Mouse (Mus musculus): ENCODE measurements at regions not wholly inside any gene's neighbourhood (a gene's known extent, or its start where the extent isn't known, plus 50 kb on each side); places are given as distances from the start of the nearest gene placed in this dataset.

GRCm38 (mm10) chr13:59393231-59393938 lies 191.6 kb downstream of the Agtpbp1 start:
- ATAC-seq (replicated peaks in 1 of 2; ENCODE audit: insufficient read depth in 1 of 2, low FRiP score in 2 of 2, low TSS enrichment in 1 of 2, low read depth in 1 of 2, poor library complexity in 2 of 2, severe bottlenecking in 2 of 2) = no peak

- no peak for ATAC-seq (replicated peaks in 1 of 2; ENCODE audit: insufficient read depth in 1 of 2, low FRiP score in 2 of 2, low TSS enrichment in 1 of 2, low read depth in 1 of 2, poor library complexity in 2 of 2, severe bottlenecking in 2 of 2)
Observed at GRCm38 (mm10) chr13:59392828-59393227, 192.2 kb downstream of the Agtpbp1 start.

GRCm38 (mm10) chr13:59387627-59388325 lies 197.3 kb downstream of the Agtpbp1 start:
- no peak for ATAC-seq (replicated peaks in 1 of 2; ENCODE audit: insufficient read depth in 1 of 2, low FRiP score in 2 of 2, low TSS enrichment in 1 of 2, low read depth in 1 of 2, poor library complexity in 2 of 2, severe bottlenecking in 2 of 2)

GRCm38 (mm10) chr13:59386935-59387540 lies 198.0 kb downstream of the Agtpbp1 start:
- ATAC-seq (replicated peaks in 1 of 2; ENCODE audit: insufficient read depth in 1 of 2, low FRiP score in 2 of 2, low TSS enrichment in 1 of 2, low read depth in 1 of 2, poor library complexity in 2 of 2, severe bottlenecking in 2 of 2) = no peak

- ATAC-seq (replicated peaks in 1 of 2; ENCODE audit: insufficient read depth in 1 of 2, low FRiP score in 2 of 2, low TSS enrichment in 1 of 2, low read depth in 1 of 2, poor library complexity in 2 of 2, severe bottlenecking in 2 of 2) = no peak
Observed at GRCm38 (mm10) chr13:59385824-59386223, 199.2 kb downstream of the Agtpbp1 start.

GRCm38 (mm10) chr13:59370141-59370816 lies 214.7 kb downstream of the Agtpbp1 start:
- no peak for ATAC-seq (replicated peaks in 1 of 2; ENCODE audit: insufficient read depth in 1 of 2, low FRiP score in 2 of 2, low TSS enrichment in 1 of 2, low read depth in 1 of 2, poor library complexity in 2 of 2, severe bottlenecking in 2 of 2)

- no peak for ATAC-seq (replicated peaks in 1 of 2; ENCODE audit: insufficient read depth in 1 of 2, low FRiP score in 2 of 2, low TSS enrichment in 1 of 2, low read depth in 1 of 2, poor library complexity in 2 of 2, severe bottlenecking in 2 of 2)
Observed at GRCm38 (mm10) chr13:59368550-59369449, 216.2 kb downstream of the Agtpbp1 start.

GRCm38 (mm10) chr13:59365460-59365859 lies 219.6 kb downstream of the Agtpbp1 start:
- ATAC-seq (replicated peaks in 1 of 2; ENCODE audit: insufficient read depth in 1 of 2, low FRiP score in 2 of 2, low TSS enrichment in 1 of 2, low read depth in 1 of 2, poor library complexity in 2 of 2, severe bottlenecking in 2 of 2) = peak; percentile 69 to 73; a peak in 3 of 4 replicates

- ATAC-seq (replicated peaks in 1 of 2; ENCODE audit: insufficient read depth in 1 of 2, low FRiP score in 2 of 2, low TSS enrichment in 1 of 2, low read depth in 1 of 2, poor library complexity in 2 of 2, severe bottlenecking in 2 of 2) = no peak
Observed at GRCm38 (mm10) chr13:59363428-59363827, 221.6 kb downstream of the Agtpbp1 start.

- ATAC-seq (replicated peaks in 1 of 2; ENCODE audit: insufficient read depth in 1 of 2, low FRiP score in 2 of 2, low TSS enrichment in 1 of 2, low read depth in 1 of 2, poor library complexity in 2 of 2, severe bottlenecking in 2 of 2) = no peak
Observed at GRCm38 (mm10) chr13:59361323-59361722, 223.7 kb downstream of the Agtpbp1 start.

GRCm38 (mm10) chr13:59360026-59360425 lies 225.0 kb downstream of the Agtpbp1 start:
- ATAC-seq (replicated peaks in 1 of 2; ENCODE audit: insufficient read depth in 1 of 2, low FRiP score in 2 of 2, low TSS enrichment in 1 of 2, low read depth in 1 of 2, poor library complexity in 2 of 2, severe bottlenecking in 2 of 2) = peak; percentile 26 to 47; a peak in 1 of 4 replicates

GRCm38 (mm10) chr13:59358421-59358820 lies 226.6 kb downstream of the Agtpbp1 start:
- no peak for ATAC-seq (replicated peaks in 1 of 2; ENCODE audit: insufficient read depth in 1 of 2, low FRiP score in 2 of 2, low TSS enrichment in 1 of 2, low read depth in 1 of 2, poor library complexity in 2 of 2, severe bottlenecking in 2 of 2)

- no peak for ATAC-seq (replicated peaks in 1 of 2; ENCODE audit: insufficient read depth in 1 of 2, low FRiP score in 2 of 2, low TSS enrichment in 1 of 2, low read depth in 1 of 2, poor library complexity in 2 of 2, severe bottlenecking in 2 of 2)
Observed at GRCm38 (mm10) chr13:59351461-59351860, 233.6 kb downstream of the Agtpbp1 start.

GRCm38 (mm10) chr13:59350613-59351150 lies 234.3 kb downstream of the Agtpbp1 start:
- no peak for ATAC-seq (replicated peaks in 1 of 2; ENCODE audit: insufficient read depth in 1 of 2, low FRiP score in 2 of 2, low TSS enrichment in 1 of 2, low read depth in 1 of 2, poor library complexity in 2 of 2, severe bottlenecking in 2 of 2)

- ATAC-seq (replicated peaks in 1 of 2; ENCODE audit: insufficient read depth in 1 of 2, low FRiP score in 2 of 2, low TSS enrichment in 1 of 2, low read depth in 1 of 2, poor library complexity in 2 of 2, severe bottlenecking in 2 of 2) = no peak
Observed at GRCm38 (mm10) chr13:59348510-59348909, 236.5 kb downstream of the Agtpbp1 start.

GRCm38 (mm10) chr13:59341871-59342270 lies 243.2 kb downstream of the Agtpbp1 start:
- ATAC-seq (replicated peaks in 1 of 2; ENCODE audit: insufficient read depth in 1 of 2, low FRiP score in 2 of 2, low TSS enrichment in 1 of 2, low read depth in 1 of 2, poor library complexity in 2 of 2, severe bottlenecking in 2 of 2) = no peak

GRCm38 (mm10) chr13:59338436-59338835 lies 246.6 kb downstream of the Agtpbp1 start:
- no peak for ATAC-seq (replicated peaks in 1 of 2; ENCODE audit: insufficient read depth in 1 of 2, low FRiP score in 2 of 2, low TSS enrichment in 1 of 2, low read depth in 1 of 2, poor library complexity in 2 of 2, severe bottlenecking in 2 of 2)
